In genomic region chr14:45507447-45507846, GRCm38 (mm10) we compare ENCODE assay signal across 11 mouse cellular contexts. TPM values are rescaled to one million over a fixed set of nuclear protein-coding genes. Genes with fewer than 3 reads are reported as not detected.
DNase-seq lines count a peak whose midpoint lies in the region; ATAC-seq and TF ChIP-seq lines count a peak whose summit lies in the region.
"Had no signal": no experiment of that assay in that cellular context is flagged by ENCODE, and none has a peak within 500 bp of the region (broad histone marks: within the 10 kb centered on the region; RNA-seq: fewer than 3 reads in every experiment).

No protein-coding gene starts in this region.

- peak overlapping the region; percentile 50 for H3K27ac ChIP-seq in forebrain, embryonic 12.5 days
- no peak overlapping the region for H3K27ac ChIP-seq in forebrain, embryonic 11.5 days (ENCODE audit: low read depth, low read length)
- H3K27ac ChIP-seq in layer of hippocampus, adult 2 months: peak overlapping the region; percentile 49
- peak overlapping the region; percentile 79 for H3K27ac ChIP-seq in hindbrain, embryonic 13.5 days
- 0 out of 2 replicates have a peak overlapping the region, but pooled peaks have one; percentile 15 for H3K27ac ChIP-seq in midbrain, embryonic 16.5 days (ENCODE audit: low read length)
- H3K27ac ChIP-seq: liver, embryonic 15.5 days had no signal

- no peak for TF ChIP-seq CTCF in layer of hippocampus, adult 2 months (conservative IDR thresholded peaks at IDR 0.05)

- DNase-seq in forebrain, embryonic 11.5 days (ENCODE audit: low spot score): no peak
- DNase-seq in layer of hippocampus, adult 2 months (ENCODE audit: low spot score in 2 of 2): no peak
- no peak for DNase-seq in layer of hippocampus, postnatal 14 days (ENCODE audit: low spot score in 2 of 2)
- no peak for DNase-seq in gastrocnemius, postnatal 25 days
- DNase-seq: spleen, adult 18-20 months had no signal

- H3K9ac ChIP-seq in forebrain, embryonic 12.5 days: no peak overlapping the region
- H3K9ac ChIP-seq in forebrain, embryonic 11.5 days (ENCODE audit: low read length): no peak overlapping the region
- 0 out of 2 replicates have a peak overlapping the region, but pooled peaks have one; percentile 55 for H3K9ac ChIP-seq in hindbrain, embryonic 13.5 days
- no peak overlapping the region for H3K9ac ChIP-seq in midbrain, embryonic 16.5 days (ENCODE audit: low read depth, low read length)
- H3K9ac ChIP-seq: liver, embryonic 15.5 days had no signal

- 65% methylated on average over 3 of the region's 3 CpGs for WGBS in forebrain, embryonic 12.5 days
- WGBS in forebrain, embryonic 11.5 days: 62% methylated on average over 3 of the region's 3 CpGs
- 67% methylated on average over 3 of the region's 3 CpGs for WGBS in hindbrain, embryonic 13.5 days
- WGBS in midbrain, embryonic 16.5 days: 60% methylated on average over 3 of the region's 3 CpGs

- ATAC-seq in forebrain, embryonic 12.5 days (ENCODE audit: low FRiP score): no peak
- no peak for ATAC-seq in forebrain, embryonic 11.5 days (replicated peaks; ENCODE audit: low FRiP score)
- no peak for ATAC-seq in hindbrain, embryonic 13.5 days (ENCODE audit: low FRiP score)
- no peak for ATAC-seq in midbrain, embryonic 16.5 days
- no peak for ATAC-seq in erythroblast, adult 5-6 weeks (replicated peaks; ENCODE audit: low FRiP score, poor library complexity, severe bottlenecking)

- H3K27me3 ChIP-seq in forebrain, embryonic 12.5 days: no peaks in the 10 kb centered on the region
- no peaks in the 10 kb centered on the region for H3K27me3 ChIP-seq in forebrain, embryonic 11.5 days (ENCODE audit: control insufficient read depth, insufficient read depth, low read length)
- no peaks in the 10 kb centered on the region for H3K27me3 ChIP-seq in hindbrain, embryonic 13.5 days
- H3K27me3 ChIP-seq in midbrain, embryonic 16.5 days (ENCODE audit: control insufficient read depth, insufficient read depth, low read depth, low read length): no peaks in the 10 kb centered on the region
- H3K27me3 ChIP-seq: liver, embryonic 15.5 days had no signal

- H3K36me3 ChIP-seq in forebrain, embryonic 12.5 days (replicated peaks): peaks cover 22% of the 10 kb centered on the region; the same call in 1 of the 2 replicates
- no peaks in the 10 kb centered on the region for H3K36me3 ChIP-seq in forebrain, embryonic 11.5 days (ENCODE audit: control insufficient read depth, insufficient read depth, low read length)
- H3K36me3 ChIP-seq in hindbrain, embryonic 13.5 days: peaks cover 11% of the 10 kb centered on the region
- H3K36me3 ChIP-seq in midbrain, embryonic 16.5 days (ENCODE audit: control insufficient read depth, insufficient read depth, low read length): no peaks in the 10 kb centered on the region

- H3K9me3 ChIP-seq in forebrain, embryonic 12.5 days: no peaks in the 10 kb centered on the region
- no peaks in the 10 kb centered on the region for H3K9me3 ChIP-seq in forebrain, embryonic 11.5 days (ENCODE audit: control insufficient read depth, low read length)
- no peaks in the 10 kb centered on the region for H3K9me3 ChIP-seq in hindbrain, embryonic 13.5 days
- H3K9me3 ChIP-seq in midbrain, embryonic 16.5 days (replicated peaks; ENCODE audit: control insufficient read depth, low read length, poor library complexity, severe bottlenecking): no peaks in the 10 kb centered on the region
- H3K9me3 ChIP-seq: liver, embryonic 15.5 days had no signal

- no peak overlapping the region for H3K4me3 ChIP-seq in forebrain, embryonic 12.5 days (replicated peaks)
- H3K4me3 ChIP-seq in forebrain, embryonic 11.5 days (ENCODE audit: low read depth, low read length): no peak overlapping the region
- no peak overlapping the region for H3K4me3 ChIP-seq in layer of hippocampus, adult 2 months
- no peak overlapping the region for H3K4me3 ChIP-seq in hindbrain, embryonic 13.5 days
- no peak overlapping the region for H3K4me3 ChIP-seq in midbrain, embryonic 16.5 days (ENCODE audit: low read depth, low read length)
- H3K4me3 ChIP-seq: liver, embryonic 15.5 days had no signal

- H3K4me1 ChIP-seq in forebrain, embryonic 12.5 days: peaks cover 25% of the 10 kb centered on the region
- peaks cover 8% of the 10 kb centered on the region; the same call in 1 of the 2 replicates for H3K4me1 ChIP-seq in forebrain, embryonic 11.5 days (replicated peaks; ENCODE audit: control insufficient read depth, insufficient read depth, low read length)
- peaks cover 42% of the 10 kb centered on the region for H3K4me1 ChIP-seq in hindbrain, embryonic 13.5 days (replicated peaks)
- peaks cover 24% of the 10 kb centered on the region for H3K4me1 ChIP-seq in midbrain, embryonic 16.5 days (ENCODE audit: control insufficient read depth, insufficient read depth, low read length)

- H3K4me2 ChIP-seq in forebrain, embryonic 12.5 days: no peak overlapping the region
- no peak overlapping the region for H3K4me2 ChIP-seq in forebrain, embryonic 11.5 days (ENCODE audit: low read depth, low read length, severe bottlenecking)
- no peak overlapping the region for H3K4me2 ChIP-seq in hindbrain, embryonic 13.5 days
- H3K4me2 ChIP-seq in midbrain, embryonic 16.5 days (ENCODE audit: low read length): no peak overlapping the region
- H3K4me2 ChIP-seq: liver, embryonic 15.5 days had no signal

RNA-seq across cellular contexts. Expression of gene Fermt2, which starts 22.5 kb away (rescaled TPM):
- polyA plus RNA-seq in forebrain, embryonic 12.5 days (2016; fragmentation: Nextera tagmentation; extraction: Ambion mirVana): 65.9 and 71.1 TPM in 2 replicates
- polyA plus RNA-seq in forebrain, embryonic 11.5 days (2014; fragmentation: Nextera tagmentation; extraction: Ambion mirVana): 61.9 and 68.5 TPM in 2 replicates
- total RNA-seq in layer of hippocampus, adult 2 months (2021): 100 to 1,000 TPM in 1 of 2 experiments, 10 to 100 TPM in 1; 90.8 to 100 TPM
- 100 to 1,000 TPM; 102 to 105 TPM for total RNA-seq in layer of hippocampus, postnatal 14 days (2021)
- 67.7 and 77.2 TPM in 2 replicates for polyA plus RNA-seq in hindbrain, embryonic 13.5 days (2015; fragmentation: Nextera tagmentation; extraction: Ambion mirVana)
- 66.1 and 66.4 TPM in 2 replicates for polyA plus RNA-seq in midbrain, embryonic 16.5 days (2015; fragmentation: Nextera tagmentation; extraction: Ambion mirVana)
- total RNA-seq in erythroblast, adult 5-6 weeks (2015; ENCODE audit: low replicate concordance): not detected in 2 replicates
- not detected in 2 replicates for total RNA-seq in erythroblast, adult 5-6 weeks (2017; ENCODE audit: low replicate concordance)
- total RNA-seq in gastrocnemius, postnatal 25 days (2021): 100 to 1,000 TPM; 179 to 224 TPM
- total RNA-seq: neutrophil, adult 5-6 weeks had no signal

Comparison
In these comparisons a context has a peak if more than half of its experiments do, and no peak if none do; other contexts are left out.
1. RNA of gene Fermt2, which starts 22.5 kb away (total RNA-seq): 179 to 224 TPM in gastrocnemius, postnatal 25 days, 102 to 105 TPM in layer of hippocampus, postnatal 14 days and 90.8 to 100 TPM in layer of hippocampus, adult 2 months; not detected in erythroblast, adult 5-6 weeks; every median in the first group is over 10 times any median in the second.